Mouse (Mus musculus): ENCODE data around the gene Donson. TPM values are rescaled to one million over a fixed set of nuclear protein-coding genes. Genes with fewer than 3 reads are reported as not detected.

The Donson gene
- total and polyA plus RNA-seq, 3 experiments: 25.4 to 33.9 TPM; not detected in 1

DNA sequence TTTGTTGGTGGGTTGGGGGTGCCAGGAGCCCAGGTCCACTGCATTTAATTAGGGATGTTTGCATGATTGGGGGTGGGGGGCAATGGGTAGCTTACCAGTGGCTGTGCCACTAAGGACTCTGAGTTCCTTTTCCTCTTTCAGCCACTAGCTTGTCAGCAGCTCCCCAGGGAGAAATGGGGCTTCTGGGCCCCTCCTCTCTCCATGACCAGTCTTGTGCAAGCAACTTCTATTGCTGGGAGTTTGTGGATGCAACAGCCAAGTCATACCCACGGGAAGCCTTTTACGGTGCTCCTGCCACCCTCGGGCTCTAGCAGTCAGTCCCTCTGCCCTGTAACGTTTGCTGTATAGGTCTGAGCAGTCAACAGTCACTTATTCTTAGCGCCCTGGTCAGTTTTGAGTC lies 46.2 kb upstream of the Donson start:
- Histone ChIP-seq H3K4me3 (ENCODE audit: control insufficient read depth in 1 of 2, insufficient read depth in 1 of 2, low read depth in 2 of 2, low read length in 2 of 2) (no peak overlapping the region), H3K4me1 (ENCODE audit: control insufficient read depth in 1 of 2, insufficient read depth in 2 of 2, low read length in 2 of 2) (peaks cover 0 to 6% of the 10 kb centered on the region in 2 experiments; a peak in 2 of 4 replicates), H3K9ac (ENCODE audit: control insufficient read depth, low read depth, low read length, poor library complexity, severe bottlenecking) (no peak overlapping the region), H3K79me2 (ENCODE audit: control insufficient read depth, insufficient read depth, low read length, poor library complexity) (no peaks in the 10 kb centered on the region), H3K9me3 (replicated peaks; ENCODE audit: insufficient read depth, low read length) (no peaks in the 10 kb centered on the region), H3K27ac (ENCODE audit: control insufficient read depth, low read depth, low read length) (no peak overlapping the region), H3K27me3 (ENCODE audit: control insufficient read depth in 1 of 2, insufficient read depth in 2 of 2, low read length in 2 of 2) (peaks cover 7 to 9% of the 10 kb centered on the region in 2 experiments), H3K36me3 (ENCODE audit: control insufficient read depth in 1 of 2, insufficient read depth in 2 of 2, low read length in 2 of 2) (peaks cover 0 to 5% of the 10 kb centered on the region in 2 experiments; a peak in 2 of 4 replicates)
- DNase-seq (ENCODE audit: low read depth, low spot score): no peak
- no peak for TF ChIP-seq UBTF (IDR thresholded peaks at IDR 0.05; ENCODE audit: borderline replicate concordance, insufficient read depth, low read depth, low read length)
- no peak for TF ChIP-seq GATA1 (IDR thresholded peaks at IDR 0.05; ENCODE audit: low read depth, low read length)
- no peak for TF ChIP-seq ZNF384 (IDR thresholded peaks at IDR 0.05; ENCODE audit: low read depth, low read length)
- TF ChIP-seq ZMIZ1 (IDR thresholded peaks at IDR 0.05; ENCODE audit: low read depth, low read length): no peak
- TF ChIP-seq HCFC1 (IDR thresholded peaks at IDR 0.05; ENCODE audit: low read depth, low read length): no peak
- TF ChIP-seq JUND (IDR thresholded peaks at IDR 0.05; ENCODE audit: low read depth, low read length): no peak
- TF ChIP-seq MYC (IDR thresholded peaks at IDR 0.05; ENCODE audit: low read depth, low read length): no peak
- TF ChIP-seq MAX (IDR thresholded peaks at IDR 0.05; ENCODE audit: low read length): no peak
- TF ChIP-seq ZKSCAN1 (IDR thresholded peaks at IDR 0.05; ENCODE audit: low read depth, low read length): no peak
- no peak for TF ChIP-seq CHD2 (IDR thresholded peaks at IDR 0.05; ENCODE audit: low read length)

DNA sequence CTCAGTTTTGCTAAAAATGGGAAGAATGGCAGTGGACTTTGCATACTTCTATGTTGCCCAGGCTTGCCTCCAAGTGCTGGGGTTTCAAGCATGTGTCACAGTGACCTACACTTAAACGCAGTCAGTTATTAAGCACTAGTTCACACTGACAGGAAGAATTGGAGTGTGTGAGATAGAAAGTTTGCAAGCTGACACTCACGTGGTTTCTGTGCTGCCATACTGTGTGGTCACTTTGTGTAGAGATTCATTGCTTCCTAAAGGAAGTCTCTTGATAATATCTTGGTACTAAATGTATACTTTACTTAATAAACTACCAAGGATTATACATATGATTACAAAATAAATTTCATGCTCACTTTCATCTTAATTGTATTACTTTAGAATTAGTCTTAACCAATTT lies 44.2 kb upstream of the Donson start:
- peaks cover 7 to 9% of the 10 kb centered on the region in 2 experiments for H3K27me3 ChIP-seq (ENCODE audit: control insufficient read depth in 1 of 2, insufficient read depth in 2 of 2, low read length in 2 of 2)

More for the DNA sequence above, 44.2 kb upstream of the Donson start:
- Histone ChIP-seq H3K9me3 (replicated peaks; ENCODE audit: insufficient read depth, low read length) (no peaks in the 10 kb centered on the region), H3K4me3 (ENCODE audit: control insufficient read depth in 1 of 2, insufficient read depth in 1 of 2, low read depth in 2 of 2, low read length in 2 of 2) (no peak overlapping the region), H3K36me3 (ENCODE audit: control insufficient read depth in 1 of 2, insufficient read depth in 2 of 2, low read length in 2 of 2) (peaks cover 0 to 5% of the 10 kb centered on the region in 2 experiments; a peak in 2 of 4 replicates), H3K27ac (ENCODE audit: control insufficient read depth, low read depth, low read length) (no peak overlapping the region), H3K4me1 (ENCODE audit: control insufficient read depth in 1 of 2, insufficient read depth in 2 of 2, low read length in 2 of 2) (peaks cover 0 to 6% of the 10 kb centered on the region in 2 experiments; a peak in 2 of 4 replicates), H3K79me2 (ENCODE audit: control insufficient read depth, insufficient read depth, low read length, poor library complexity) (peaks cover 2% of the 10 kb centered on the region; the same call in 1 of the 2 replicates), H3K9ac (ENCODE audit: control insufficient read depth, low read depth, low read length, poor library complexity, severe bottlenecking) (no peak overlapping the region)
- no peak for TF ChIP-seq MYB (IDR thresholded peaks at IDR 0.05; ENCODE audit: low read depth, low read length)
- no peak for TF ChIP-seq ETS1 (IDR thresholded peaks at IDR 0.05; ENCODE audit: low read depth, low read length)
- no peak for TF ChIP-seq MAZ (IDR thresholded peaks at IDR 0.05; ENCODE audit: low read depth, low read length)
- TF ChIP-seq ZMIZ1 (IDR thresholded peaks at IDR 0.05; ENCODE audit: low read depth, low read length): no peak
- TF ChIP-seq SIN3A (IDR thresholded peaks at IDR 0.05; ENCODE audit: low read length): no peak
- no peak for TF ChIP-seq MAFK (IDR thresholded peaks at IDR 0.05; ENCODE audit: borderline replicate concordance, low read depth, low read length)
- no peak for TF ChIP-seq EP300 (IDR thresholded peaks at IDR 0.05; ENCODE audit: low read depth in 1 of 2, low read length in 2 of 2)
- no peak for TF ChIP-seq MEF2A (IDR thresholded peaks at IDR 0.05; ENCODE audit: extremely low read depth, insufficient replicate concordance, low read depth, low read length, poor library complexity, severe bottlenecking)
- TF ChIP-seq SMC3 (IDR thresholded peaks at IDR 0.05; ENCODE audit: low read depth, low read length): no peak
- no peak for TF ChIP-seq MYC (IDR thresholded peaks at IDR 0.05; ENCODE audit: low read depth, low read length)
- no peak for TF ChIP-seq GATA1 (IDR thresholded peaks at IDR 0.05; ENCODE audit: low read depth, low read length)
- TF ChIP-seq USF1 (IDR thresholded peaks at IDR 0.05; ENCODE audit: low read depth, low read length): no peak
- no peak for TF ChIP-seq TAL1 (IDR thresholded peaks at IDR 0.05; ENCODE audit: low read length)
- no peak for TF ChIP-seq NELFE (IDR thresholded peaks at IDR 0.05; ENCODE audit: low read depth, low read length)
- TF ChIP-seq BHLHE40 (IDR thresholded peaks at IDR 0.05; ENCODE audit: borderline replicate concordance, low read depth, low read length): no peak
- TF ChIP-seq USF2 (IDR thresholded peaks at IDR 0.05; ENCODE audit: borderline replicate concordance in 1 of 2, insufficient read depth in 1 of 2, low read depth in 1 of 2, low read length in 2 of 2): no peak
- no peak for TF ChIP-seq POLR2AphosphoS5 (IDR thresholded peaks at IDR 0.05; ENCODE audit: borderline replicate concordance, low read depth, low read length)
- no peak for TF ChIP-seq ZNF384 (IDR thresholded peaks at IDR 0.05; ENCODE audit: low read depth, low read length)
- DNase-seq (ENCODE audit: low read depth, low spot score): no peak
